Mouse (Mus musculus) forebrain, embryonic 10.5 days (tissue): Measurements from ENCODE around the gene Ranbp1. TPM values are rescaled to one million over a fixed set of nuclear protein-coding genes. Genes with fewer than 3 reads are reported as not detected.
"Not testable (repeated sequence)": the region's sequence is repeated elsewhere in the genome, so short reads cannot be mapped to it uniquely, and the experiment has no call there.

Experiments used
- DNase-seq: peaks from one replicate; pipeline ENCODE4 v3.0.0-alpha.2; 2017; ENCODE audit warnings: low spot score; ENCODE audit errors: extremely low spot score
- H3K27ac ChIP-seq: fragments of 300-500 bp; sonication (generic); 2 replicates; pipeline ENCODE4 v1.5.1; 2016; ENCODE audit warnings: mild to moderate bottlenecking
- H3K27me3 ChIP-seq: fragments of 300-500 bp; sonication (generic); 2 replicates; pipeline ENCODE4 v1.6.1; 2016; ENCODE audit warnings: mild to moderate bottlenecking; ENCODE audit not compliant: poor library complexity, severe bottlenecking
- H3K36me3 ChIP-seq: fragments of 300-500 bp; sonication (generic); replicated peaks from 2 replicates; pipeline ENCODE4 v1.6.1; 2016; ENCODE audit warnings: mild to moderate bottlenecking, moderate library complexity
- H3K4me1 ChIP-seq: fragments of 300-500 bp; sonication (generic); 2 replicates; pipeline ENCODE4 v1.6.1; 2016
- H3K4me3 ChIP-seq: fragments of 300-500 bp; sonication (generic); 2 replicates; pipeline ENCODE4 v1.5.1; 2016; ENCODE audit warnings: mild to moderate bottlenecking, moderate library complexity
- H3K9me3 ChIP-seq: fragments of 300-500 bp; sonication (generic); 2 replicates; pipeline ENCODE4 v1.6.1; 2016; ENCODE audit warnings: mild to moderate bottlenecking, moderate library complexity
- WGBS: fragments of 180-500 bp; shearing (Covaris S2); methylation state at CpG from one replicate; pipeline ENCODE4 v1.1.7; 2016; 5-methylcytosine and 5-hydroxymethylcytosine counted together
- polyA plus RNA-seq: library from polyadenylated mRNA; unstranded; fragments of >200 nt; fragmentation: Nextera tagmentation; extraction: Ambion mirVana; gene quantifications from 2 replicates; pipeline ENCODE4 v1.2.1, GENCODE M21; 2016

Gene Ranbp1
- polyA plus RNA-seq, 1 experiment from 2014 or later, result 1,297 TPM

DNA sequence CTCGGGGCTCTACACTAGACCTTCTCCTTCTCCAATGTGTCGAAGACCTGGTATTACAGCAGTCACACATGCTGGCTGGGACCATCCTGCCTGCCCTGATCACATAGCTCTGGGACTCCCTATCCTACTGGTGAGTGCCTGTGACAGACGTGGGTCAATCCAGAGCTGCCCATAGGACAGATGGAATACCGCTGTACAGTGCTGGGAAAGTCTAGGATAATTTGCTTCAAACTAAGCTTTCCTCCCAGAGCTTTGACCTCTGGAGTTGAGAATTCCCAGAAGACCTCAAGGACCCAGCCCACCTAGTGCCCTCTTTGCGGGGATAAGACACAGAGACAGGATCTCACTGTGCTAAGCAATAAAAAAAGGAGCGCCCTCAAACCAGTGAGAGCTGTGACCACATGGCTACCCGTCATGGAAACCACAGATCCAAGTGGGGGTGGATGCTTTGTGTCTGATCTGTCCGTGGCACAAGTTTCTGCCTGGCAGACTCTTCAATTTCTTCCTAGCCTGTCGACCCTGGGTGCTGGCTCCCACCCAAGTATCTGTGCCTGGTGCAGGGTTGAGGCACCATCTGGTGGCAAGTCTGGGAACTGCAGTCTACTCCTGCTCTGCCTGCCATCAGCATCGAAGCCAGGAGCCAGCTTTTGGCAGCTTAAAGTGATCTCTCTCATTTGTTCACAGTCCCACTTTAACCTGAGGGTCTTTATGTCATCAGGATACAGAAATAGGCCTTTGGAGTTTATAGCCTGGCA lies 36.9 kb downstream of the Ranbp1 start:
- Histone ChIP-seq H3K4me3 (no peak overlapping the region), H3K4me1 (peaks cover 32% of the 10 kb centered on the region), H3K27me3 (0 out of 2 replicates have a peak, but pooled peaks cover 13% of the 10 kb centered on the region), H3K36me3 (no peaks in the 10 kb centered on the region), H3K27ac (no peak overlapping the region), H3K9me3 (no peaks in the 10 kb centered on the region)
- DNase-seq, result peak; percentile 86
- 50% methylated on average over 10 of the region's 10 CpGs for WGBS

DNA sequence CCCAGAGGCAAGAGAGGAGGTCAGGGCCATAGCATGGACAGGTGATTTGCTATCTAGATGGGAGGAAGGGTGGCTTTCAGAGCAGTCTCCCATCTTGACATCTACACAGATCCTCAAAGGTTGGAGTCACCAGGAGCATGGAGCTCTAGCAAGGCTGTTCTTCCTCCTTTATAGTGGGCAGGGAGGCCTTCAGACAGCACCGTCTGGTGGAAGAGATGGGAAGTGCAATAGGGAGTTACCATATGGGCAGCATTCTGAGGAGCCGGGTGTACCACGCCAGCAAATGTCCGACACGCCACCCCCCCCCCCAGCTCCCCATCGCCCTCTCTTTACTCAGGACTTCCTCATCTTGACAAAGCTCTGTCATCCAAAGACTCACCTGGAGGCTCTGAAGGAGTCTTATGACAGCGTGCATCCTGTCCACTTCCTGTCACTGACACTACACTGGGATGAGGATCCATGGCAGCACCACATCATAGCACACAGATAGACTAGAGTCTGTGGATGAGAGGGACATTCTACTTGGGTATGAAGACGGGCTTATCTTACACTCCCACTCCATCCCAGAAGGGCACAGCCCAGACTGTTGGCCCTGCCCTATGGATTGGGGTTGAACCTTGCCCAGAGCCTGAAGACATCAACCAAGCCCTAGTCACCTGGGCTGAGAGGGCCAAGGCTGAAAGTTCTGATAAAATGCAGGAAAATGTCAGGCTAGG lies 37.7 kb downstream of the Ranbp1 start:
- H3K4me3 ChIP-seq, result no peak overlapping the region
- no peaks in the 10 kb centered on the region for H3K36me3 ChIP-seq
- WGBS, result 32% methylated on average over 8 of the region's 8 CpGs
- H3K27me3 ChIP-seq, result 0 out of 2 replicates have a peak, but pooled peaks cover 13% of the 10 kb centered on the region
- H3K9me3 ChIP-seq, result no peaks in the 10 kb centered on the region
- DNase-seq, result peak; percentile 54
- H3K4me1 ChIP-seq, result peaks cover 28% of the 10 kb centered on the region
- H3K27ac ChIP-seq, result no peak overlapping the region

GRCm38 (mm10) chr16:18203430-18204091 lies 45.0 kb downstream of the Ranbp1 start:
- no peak for DNase-seq
- Histone ChIP-seq H3K4me1 (peaks cover 32% of the 10 kb centered on the region), H3K9me3 (no peaks in the 10 kb centered on the region), H3K4me3 (no peak overlapping the region), H3K27ac (no peak overlapping the region), H3K36me3 (no peaks in the 10 kb centered on the region), H3K27me3 (no peaks in the 10 kb centered on the region)
- WGBS, result 69% methylated on average over 7 of the region's 7 CpGs

GRCm38 (mm10) chr16:18202061-18202460 lies 46.5 kb downstream of the Ranbp1 start:
- H3K27me3 ChIP-seq, result no peaks in the 10 kb centered on the region
- H3K9me3 ChIP-seq, result no peaks in the 10 kb centered on the region
- H3K27ac ChIP-seq, result no peak overlapping the region
- H3K4me3 ChIP-seq, result no peak overlapping the region
- no peak for DNase-seq
- no peaks in the 10 kb centered on the region for H3K36me3 ChIP-seq
- WGBS, result 94% methylated on average over 1 of the region's 1 CpGs
- H3K4me1 ChIP-seq, result peaks cover 35% of the 10 kb centered on the region

DNA sequence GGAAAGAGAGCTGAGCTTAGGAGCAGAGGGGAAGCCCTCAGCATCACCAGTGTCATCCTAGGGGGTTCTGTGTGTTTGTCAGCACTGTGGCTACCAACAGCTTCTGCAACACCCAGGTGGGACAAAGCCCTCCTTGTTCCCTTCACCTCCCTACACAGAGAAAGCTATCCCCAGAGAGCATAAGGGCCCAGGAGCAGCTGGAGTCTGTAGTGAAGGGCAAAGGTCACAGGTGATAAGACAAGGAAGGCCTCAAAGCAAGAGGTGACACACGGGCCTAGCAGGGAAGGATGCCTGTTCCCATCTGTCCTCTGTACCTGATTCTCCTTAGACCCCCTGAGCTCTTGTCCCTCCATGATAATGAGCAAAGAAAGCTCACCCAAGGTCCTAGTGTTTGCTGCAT lies 46.9 kb downstream of the Ranbp1 start:
- Histone ChIP-seq H3K4me1 (peaks cover 35% of the 10 kb centered on the region), H3K9me3 (no peaks in the 10 kb centered on the region), H3K27ac (no peak overlapping the region), H3K36me3 (no peaks in the 10 kb centered on the region), H3K27me3 (no peaks in the 10 kb centered on the region), H3K4me3 (no peak overlapping the region)
- DNase-seq, result no peak
- WGBS, result 35% methylated on average over 1 of the region's 1 CpGs

- Histone ChIP-seq H3K9me3 (no peaks in the 10 kb centered on the region), H3K36me3 (no peaks in the 10 kb centered on the region), H3K4me1 (peaks cover 35% of the 10 kb centered on the region), H3K4me3 (no peak overlapping the region), H3K27me3 (no peaks in the 10 kb centered on the region), H3K27ac (0 out of 2 replicates have a peak overlapping the region, but pooled peaks have one; percentile 42)
- 85% methylated on average over 2 of the region's 2 CpGs for WGBS
- no peak for DNase-seq
Measured at GRCm38 (mm10) chr16:18200062-18200461, 48.5 kb downstream of the Ranbp1 start.

GRCm38 (mm10) chr16:18198365-18199098 lies 50.0 kb downstream of the Ranbp1 start:
- H3K4me1 ChIP-seq, result peaks cover 40% of the 10 kb centered on the region
- H3K27me3 ChIP-seq, result no peaks in the 10 kb centered on the region
- 85% methylated on average over 10 of the region's 10 CpGs for WGBS
- H3K4me3 ChIP-seq, result no peak overlapping the region
- H3K9me3 ChIP-seq, result no peaks in the 10 kb centered on the region
- peak overlapping the region; percentile 42; the same call in 1 of the 2 replicates for H3K27ac ChIP-seq
- H3K36me3 ChIP-seq, result no peaks in the 10 kb centered on the region
- no peak for DNase-seq

- peak overlapping the region; percentile 27; the same call in 1 of the 2 replicates for H3K27ac ChIP-seq
- H3K9me3 ChIP-seq, result no peaks in the 10 kb centered on the region
- 83% methylated on average over 6 of the region's 6 CpGs for WGBS
- no peak for DNase-seq
- H3K4me3 ChIP-seq, result no peak overlapping the region
- H3K4me1 ChIP-seq, result peaks cover 38% of the 10 kb centered on the region
- no peaks in the 10 kb centered on the region for H3K27me3 ChIP-seq
- no peaks in the 10 kb centered on the region for H3K36me3 ChIP-seq
Measured at GRCm38 (mm10) chr16:18197881-18198280, 50.7 kb downstream of the Ranbp1 start.

DNA sequence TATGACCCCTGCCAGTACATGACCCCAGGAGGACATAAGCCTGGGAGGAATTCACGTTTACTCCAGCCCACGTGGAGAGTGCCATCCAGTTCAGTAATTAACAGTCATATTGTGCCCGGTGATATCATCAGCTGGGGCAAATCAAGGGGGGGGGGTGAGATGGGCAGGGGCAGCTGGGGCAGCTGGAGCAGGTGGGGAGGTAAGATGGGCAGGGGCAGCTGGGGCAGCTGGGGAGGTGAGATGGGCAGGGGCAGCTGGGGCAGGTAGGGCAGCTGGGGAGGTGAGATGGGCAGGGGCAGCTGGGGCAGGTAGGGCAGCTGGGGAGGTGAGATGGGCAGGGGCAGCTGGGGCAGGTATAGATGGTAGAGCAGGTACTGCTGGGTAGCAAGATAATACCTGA lies 53.0 kb downstream of the Ranbp1 start:
- 54% methylated on average over 3 of the region's 3 CpGs for WGBS
- DNase-seq, H3K27me3 ChIP-seq, H3K9me3 ChIP-seq, H3K36me3 ChIP-seq, H3K27ac ChIP-seq, H3K4me3 ChIP-seq: not testable (repeated sequence)
- peaks cover 32% of the 10 kb centered on the region for H3K4me1 ChIP-seq

DNA sequence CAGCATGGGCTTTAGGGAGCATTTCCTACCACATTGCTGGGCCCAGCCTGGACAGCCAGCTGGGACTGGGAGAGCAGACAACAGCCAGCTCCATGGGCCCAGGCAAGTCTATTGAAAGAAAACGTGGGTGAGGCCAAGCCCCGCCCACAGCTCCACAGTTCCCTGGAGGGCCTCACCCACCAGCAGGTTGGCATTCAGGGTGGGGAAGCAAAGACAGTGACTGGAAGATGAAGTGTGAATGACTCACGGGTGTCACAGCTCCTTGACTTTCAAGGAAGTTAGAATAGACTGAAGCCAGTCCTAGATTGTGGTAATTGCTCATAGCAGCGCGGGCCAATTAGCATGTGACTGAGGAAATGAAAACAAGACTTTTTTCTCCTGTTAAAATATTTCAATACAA lies 53.5 kb downstream of the Ranbp1 start:
- no peaks in the 10 kb centered on the region for H3K36me3 ChIP-seq
- no peak for DNase-seq
- no peak overlapping the region for H3K4me3 ChIP-seq
- H3K27ac ChIP-seq, result peak overlapping the region; percentile 65
- no peaks in the 10 kb centered on the region for H3K9me3 ChIP-seq
- WGBS, result 67% methylated on average over 5 of the region's 5 CpGs
- peaks cover 27% of the 10 kb centered on the region for H3K4me1 ChIP-seq
- no peaks in the 10 kb centered on the region for H3K27me3 ChIP-seq

- Histone ChIP-seq H3K36me3 (no peaks in the 10 kb centered on the region), H3K9me3 (no peaks in the 10 kb centered on the region), H3K4me3 (no peak overlapping the region), H3K27me3 (no peaks in the 10 kb centered on the region), H3K27ac (peak overlapping the region; percentile 65), H3K4me1 (peaks cover 21% of the 10 kb centered on the region)
- no peak for DNase-seq
- 83% methylated on average over 15 of the region's 15 CpGs for WGBS
Measured at GRCm38 (mm10) chr16:18194208-18194985, 54.1 kb downstream of the Ranbp1 start.

- Histone ChIP-seq H3K4me3 (no peak overlapping the region), H3K36me3 (no peaks in the 10 kb centered on the region), H3K4me1 (peaks cover 10% of the 10 kb centered on the region), H3K9me3 (no peaks in the 10 kb centered on the region), H3K27me3 (no peaks in the 10 kb centered on the region), H3K27ac (no peak overlapping the region)
- WGBS, result 79% methylated on average over 2 of the region's 2 CpGs
- no peak for DNase-seq
Measured at GRCm38 (mm10) chr16:18191006-18191405, 57.5 kb downstream of the Ranbp1 start.
